Mouse (Mus musculus): Measurements from ENCODE around the gene Vps13d. TPM values are rescaled to one million over a fixed set of nuclear protein-coding genes. Genes with fewer than 3 reads are reported as not detected.

Vps13d gene
- polyA plus RNA-seq, 1 experiment from 2014 or later = 8.8 TPM

- H3K4me3 ChIP-seq (replicated peaks) = no peak overlapping the region
- H3K9ac ChIP-seq = no peak overlapping the region
- no peak overlapping the region for H3K4me2 ChIP-seq (replicated peaks)
- H3K4me1 ChIP-seq = peaks cover 15% of the 10 kb centered on the region
- 76% methylated on average over 8 of the region's 8 CpGs for WGBS
- no peaks in the 10 kb centered on the region for H3K27me3 ChIP-seq
- no peak for ATAC-seq (ENCODE audit: insufficient number of reproducible peaks, low FRiP score, low TSS enrichment, low read depth)
- no peak overlapping the region for H3K27ac ChIP-seq (replicated peaks)
- no peaks in the 10 kb centered on the region for H3K9me3 ChIP-seq (replicated peaks)
- no peaks in the 10 kb centered on the region; the same call in 1 of the 2 replicates for H3K36me3 ChIP-seq
These were observed 211.5 kb downstream of the Vps13d start for GRCm38 (mm10) chr4:144983228-144983744.

DNA sequence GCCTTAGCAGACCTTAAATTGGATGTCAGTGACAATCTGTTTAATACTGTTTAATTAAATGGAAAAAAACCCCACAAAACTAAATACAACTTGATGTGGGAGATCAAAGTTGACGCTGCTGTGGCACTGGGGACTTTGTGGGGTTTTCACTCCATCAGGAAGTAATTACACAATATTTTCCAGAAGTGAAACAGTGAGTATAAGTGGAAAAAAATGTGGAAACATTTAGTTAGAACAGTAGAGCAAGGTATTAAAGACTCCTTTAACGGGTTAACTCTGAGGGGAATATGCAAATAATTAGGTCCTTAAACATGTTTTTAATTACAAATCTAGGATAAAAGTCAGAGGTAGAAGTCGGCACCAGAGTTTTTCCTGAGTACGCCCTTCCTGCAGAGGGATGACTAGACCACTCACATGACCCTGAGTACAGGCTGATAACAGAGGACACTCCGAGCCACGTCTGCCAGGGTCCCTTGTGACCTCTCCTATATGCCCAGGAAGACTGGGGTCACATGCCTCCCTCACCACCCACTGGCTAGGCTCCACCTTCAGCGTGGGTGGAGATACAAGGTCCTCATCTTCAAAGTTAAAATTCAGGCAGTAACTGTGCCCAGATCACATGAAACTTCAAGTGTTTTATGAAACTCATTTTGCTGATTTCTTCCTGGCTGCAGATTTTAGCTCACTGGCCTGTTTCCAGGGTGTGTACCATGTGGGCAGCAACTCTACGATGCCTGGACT lies 213.8 kb downstream of the Vps13d start:
- H3K9ac ChIP-seq = no peak overlapping the region
- no peak overlapping the region for H3K4me2 ChIP-seq (replicated peaks)
- peak overlapping the region; percentile 48; the same call in 1 of the 2 replicates for H3K27ac ChIP-seq (replicated peaks)
- H3K27me3 ChIP-seq = no peaks in the 10 kb centered on the region
- 24% methylated on average over 8 of the region's 8 CpGs for WGBS
- ATAC-seq (ENCODE audit: insufficient number of reproducible peaks, low FRiP score, low TSS enrichment, low read depth) = no peak
- no peak overlapping the region for H3K4me3 ChIP-seq (replicated peaks)
- H3K36me3 ChIP-seq = no peaks in the 10 kb centered on the region; the same call in 1 of the 2 replicates
- H3K9me3 ChIP-seq (replicated peaks) = no peaks in the 10 kb centered on the region
- peaks cover 15% of the 10 kb centered on the region for H3K4me1 ChIP-seq

- no peak overlapping the region for H3K4me3 ChIP-seq (replicated peaks)
- H3K9me3 ChIP-seq (replicated peaks) = no peaks in the 10 kb centered on the region
- H3K4me2 ChIP-seq (replicated peaks) = no peak overlapping the region
- no peak overlapping the region for H3K27ac ChIP-seq (replicated peaks)
- peaks cover 15% of the 10 kb centered on the region for H3K4me1 ChIP-seq
- no peak overlapping the region for H3K9ac ChIP-seq
- no peaks in the 10 kb centered on the region; the same call in 1 of the 2 replicates for H3K36me3 ChIP-seq
- H3K27me3 ChIP-seq = no peaks in the 10 kb centered on the region
- WGBS = 79% methylated on average over 2 of the region's 2 CpGs
- ATAC-seq (ENCODE audit: insufficient number of reproducible peaks, low FRiP score, low TSS enrichment, low read depth) = no peak
These were observed 214.7 kb downstream of the Vps13d start for GRCm38 (mm10) chr4:144980110-144980509.

- H3K36me3 ChIP-seq = no peaks in the 10 kb centered on the region; the same call in 1 of the 2 replicates
- 65% methylated on average over 6 of the region's 6 CpGs for WGBS
- H3K27me3 ChIP-seq = no peaks in the 10 kb centered on the region
- H3K4me1 ChIP-seq = peaks cover 19% of the 10 kb centered on the region
- H3K4me2 ChIP-seq (replicated peaks) = no peak overlapping the region
- no peaks in the 10 kb centered on the region for H3K9me3 ChIP-seq (replicated peaks)
- no peak overlapping the region for H3K9ac ChIP-seq
- no peak for ATAC-seq (ENCODE audit: insufficient number of reproducible peaks, low FRiP score, low TSS enrichment, low read depth)
- no peak overlapping the region for H3K4me3 ChIP-seq (replicated peaks)
- no peak overlapping the region for H3K27ac ChIP-seq (replicated peaks)
These were observed 216.8 kb downstream of the Vps13d start for GRCm38 (mm10) chr4:144978039-144978438.

DNA sequence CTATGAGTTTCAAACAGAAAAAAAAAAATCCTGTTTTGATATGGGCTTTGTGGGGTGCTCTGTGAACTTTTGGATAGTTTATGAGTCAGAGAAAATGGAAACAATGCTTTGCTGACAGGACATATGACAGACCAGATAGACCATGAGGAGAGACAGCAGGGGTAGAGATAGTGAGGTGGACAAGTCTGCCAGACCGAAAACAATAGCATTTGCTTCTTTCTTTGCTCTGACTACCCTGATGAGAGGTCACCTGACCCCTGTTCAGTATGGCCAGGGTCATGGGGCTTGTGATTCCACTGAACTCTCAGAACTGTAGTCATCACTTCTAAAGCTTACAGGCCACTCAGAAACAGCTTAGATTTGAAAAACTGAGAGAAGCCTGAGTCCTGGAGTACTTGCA lies 217.7 kb downstream of the Vps13d start:
- no peaks in the 10 kb centered on the region for H3K27me3 ChIP-seq
- H3K4me1 ChIP-seq = peaks cover 24% of the 10 kb centered on the region
- no peak overlapping the region for H3K4me2 ChIP-seq (replicated peaks)
- ATAC-seq (ENCODE audit: insufficient number of reproducible peaks, low FRiP score, low TSS enrichment, low read depth) = no peak
- no peak overlapping the region for H3K4me3 ChIP-seq (replicated peaks)
- WGBS = 73% methylated on average over 1 of the region's 1 CpGs
- no peaks in the 10 kb centered on the region for H3K9me3 ChIP-seq (replicated peaks)
- no peak overlapping the region for H3K9ac ChIP-seq
- no peaks in the 10 kb centered on the region for H3K36me3 ChIP-seq
- H3K27ac ChIP-seq (replicated peaks) = no peak overlapping the region

DNA sequence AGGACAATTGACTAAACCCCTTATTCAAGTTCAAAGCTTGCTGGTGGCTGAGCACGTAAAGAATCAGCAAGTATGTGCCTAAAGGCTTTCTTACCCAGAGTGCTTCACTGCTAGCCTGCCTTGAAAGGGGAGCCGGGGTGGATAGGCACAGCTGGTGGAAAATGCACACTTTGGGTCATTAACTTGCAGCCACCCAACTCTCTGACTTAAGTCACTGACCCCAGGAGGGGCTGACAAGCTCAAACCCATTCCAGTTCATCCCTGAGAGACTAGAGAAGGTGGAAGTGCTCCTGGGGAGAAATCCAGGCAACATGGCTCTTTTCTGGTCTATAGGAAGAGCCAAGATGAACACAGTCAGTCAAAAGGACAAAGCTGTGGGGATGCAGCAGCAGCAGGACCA lies 219.3 kb downstream of the Vps13d start:
- Histone ChIP-seq H3K4me3 (replicated peaks) (no peak overlapping the region), H3K36me3 (no peaks in the 10 kb centered on the region), H3K4me1 (peaks cover 18% of the 10 kb centered on the region), H3K4me2 (replicated peaks) (no peak overlapping the region), H3K9ac (no peak overlapping the region), H3K27ac (replicated peaks) (no peak overlapping the region), H3K27me3 (no peaks in the 10 kb centered on the region), H3K9me3 (replicated peaks) (no peaks in the 10 kb centered on the region)
- no peak for ATAC-seq (ENCODE audit: insufficient number of reproducible peaks, low FRiP score, low TSS enrichment, low read depth)
- 48% methylated on average over 2 of the region's 2 CpGs for WGBS

- no peaks in the 10 kb centered on the region for H3K27me3 ChIP-seq
- no peak overlapping the region for H3K9ac ChIP-seq
- no peaks in the 10 kb centered on the region for H3K36me3 ChIP-seq
- H3K27ac ChIP-seq (replicated peaks) = no peak overlapping the region
- 69% methylated on average over 3 of the region's 3 CpGs for WGBS
- H3K4me1 ChIP-seq = peaks cover 17% of the 10 kb centered on the region
- no peaks in the 10 kb centered on the region for H3K9me3 ChIP-seq (replicated peaks)
- H3K4me3 ChIP-seq (replicated peaks) = no peak overlapping the region
- no peak overlapping the region for H3K4me2 ChIP-seq (replicated peaks)
- ATAC-seq (ENCODE audit: insufficient number of reproducible peaks, low FRiP score, low TSS enrichment, low read depth) = no peak
These were observed 220.3 kb downstream of the Vps13d start for GRCm38 (mm10) chr4:144974458-144974857.

DNA sequence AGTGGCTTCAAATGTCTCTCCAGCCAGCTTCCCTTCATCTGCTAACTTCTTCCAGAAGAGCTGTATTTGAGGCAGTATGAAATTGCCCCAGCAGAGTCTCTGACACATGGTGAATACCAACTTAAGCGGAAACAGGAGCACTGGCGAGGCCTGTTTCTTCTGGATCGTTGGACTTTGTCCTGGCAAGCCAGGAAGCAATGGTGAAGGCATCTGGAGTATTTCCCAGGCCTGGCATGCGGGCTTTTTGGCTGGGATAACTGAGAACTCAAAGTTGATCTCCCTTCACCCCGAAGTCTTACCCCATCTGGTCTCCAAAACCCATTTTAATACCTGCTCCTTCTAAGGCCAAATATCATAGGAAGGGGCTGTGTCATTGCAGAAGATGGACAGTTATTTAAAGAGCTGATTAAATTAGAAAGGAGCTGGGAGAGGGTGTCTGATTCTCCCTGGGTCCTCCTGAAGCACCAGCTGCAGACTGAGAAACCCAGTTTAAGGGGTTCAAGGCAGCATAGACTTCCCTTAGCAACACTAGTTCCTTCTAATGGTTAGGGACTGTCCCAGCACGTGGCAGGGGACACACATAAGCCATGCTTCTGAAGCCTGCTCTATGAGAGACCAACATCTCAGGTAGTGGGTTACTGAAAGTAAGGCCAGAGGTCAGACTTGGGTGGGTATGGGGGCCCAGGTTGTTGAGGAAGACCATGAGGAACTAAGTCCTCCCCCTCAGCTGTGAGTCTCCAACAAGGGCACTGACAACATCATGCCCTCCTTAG lies 221.7 kb downstream of the Vps13d start:
- Histone ChIP-seq H3K4me1 (peaks cover 12% of the 10 kb centered on the region), H3K4me3 (replicated peaks) (no peak overlapping the region), H3K36me3 (no peaks in the 10 kb centered on the region), H3K27ac (replicated peaks) (peak overlapping the region; percentile 68), H3K27me3 (no peaks in the 10 kb centered on the region), H3K4me2 (replicated peaks) (no peak overlapping the region), H3K9ac (no peak overlapping the region), H3K9me3 (replicated peaks) (no peaks in the 10 kb centered on the region)
- WGBS = 49% methylated on average over 6 of the region's 6 CpGs
- ATAC-seq (ENCODE audit: insufficient number of reproducible peaks, low FRiP score, low TSS enrichment, low read depth) = no peak; the same call in 1 of the 2 replicates

GRCm38 (mm10) chr4:144971048-144971447 lies 223.8 kb downstream of the Vps13d start:
- no peaks in the 10 kb centered on the region for H3K9me3 ChIP-seq (replicated peaks)
- 77% methylated on average over 2 of the region's 2 CpGs for WGBS
- H3K4me2 ChIP-seq (replicated peaks) = no peak overlapping the region
- no peaks in the 10 kb centered on the region for H3K36me3 ChIP-seq
- H3K27ac ChIP-seq (replicated peaks) = no peak overlapping the region
- H3K9ac ChIP-seq = no peak overlapping the region
- H3K4me3 ChIP-seq (replicated peaks) = no peak overlapping the region
- no peaks in the 10 kb centered on the region for H3K27me3 ChIP-seq
- no peak for ATAC-seq (ENCODE audit: insufficient number of reproducible peaks, low FRiP score, low TSS enrichment, low read depth)
- H3K4me1 ChIP-seq = peaks cover 10% of the 10 kb centered on the region

- Histone ChIP-seq H3K27ac (replicated peaks) (no peak overlapping the region), H3K4me2 (replicated peaks) (no peak overlapping the region), H3K9me3 (replicated peaks) (no peaks in the 10 kb centered on the region), H3K9ac (no peak overlapping the region), H3K4me1 (peaks cover 10% of the 10 kb centered on the region), H3K4me3 (replicated peaks) (no peak overlapping the region), H3K36me3 (no peaks in the 10 kb centered on the region), H3K27me3 (no peaks in the 10 kb centered on the region)
- no peak for ATAC-seq (ENCODE audit: insufficient number of reproducible peaks, low FRiP score, low TSS enrichment, low read depth)
- 62% methylated on average over 6 of the region's 6 CpGs for WGBS
These were observed 225.8 kb downstream of the Vps13d start for GRCm38 (mm10) chr4:144969030-144969429.

GRCm38 (mm10) chr4:144968371-144968770 lies 226.4 kb downstream of the Vps13d start:
- no peak overlapping the region for H3K27ac ChIP-seq (replicated peaks)
- H3K36me3 ChIP-seq = no peaks in the 10 kb centered on the region
- H3K4me1 ChIP-seq = peaks cover 9% of the 10 kb centered on the region
- no peak for ATAC-seq (ENCODE audit: insufficient number of reproducible peaks, low FRiP score, low TSS enrichment, low read depth)
- H3K4me3 ChIP-seq (replicated peaks) = no peak overlapping the region
- no peaks in the 10 kb centered on the region for H3K27me3 ChIP-seq
- H3K9ac ChIP-seq = no peak overlapping the region
- no peak overlapping the region for H3K4me2 ChIP-seq (replicated peaks)
- 88% methylated on average over 3 of the region's 3 CpGs for WGBS
- no peaks in the 10 kb centered on the region for H3K9me3 ChIP-seq (replicated peaks)
